Mouse (Mus musculus) CH12.LX (cell line): ENCODE measurements around the gene Prox1. TPM values are rescaled to one million over a fixed set of nuclear protein-coding genes. Genes with fewer than 3 reads are reported as not detected.

Source experiments
- DNase-seq: peaks from one replicate; pipeline ENCODE4 v3.0.0-alpha.2; 2013; ENCODE audit errors: extremely low read depth
- H3K27ac ChIP-seq: 2 replicates; pipeline ENCODE4 v1.5.1; 2012; ENCODE audit warnings: low read depth, mild to moderate bottlenecking, control low read depth, moderate library complexity; ENCODE audit not compliant: insufficient read depth
- H3K27me3 ChIP-seq: replicated peaks from 2 replicates; pipeline ENCODE3; 2012; ENCODE audit warnings: inconsistent platforms
- H3K36me3 ChIP-seq, 2 experiments: replicated peaks in 1 of 2; 2 replicates each; pipeline versions ENCODE3 to v1.6.1; 2012; ENCODE audit warnings: inconsistent platforms in 1 of 2, low read length in 1 of 2, mild to moderate bottlenecking in 1 of 2, mixed read lengths in 1 of 2, moderate library complexity in 1 of 2; ENCODE audit not compliant: control insufficient read depth in 1 of 2, insufficient read depth in 1 of 2
- H3K4me1 ChIP-seq, 2 experiments: 2 replicates each; pipeline ENCODE4 v1.6.1; 2012; ENCODE audit warnings: inconsistent platforms in 1 of 2, moderate library complexity in 1 of 2; ENCODE audit not compliant: insufficient read depth in 2 of 2, control insufficient read depth in 1 of 2
- H3K4me2 ChIP-seq: 2 replicates; pipeline ENCODE4 v1.6.1; 2012; ENCODE audit warnings: low read depth, mild to moderate bottlenecking, control low read depth; ENCODE audit not compliant: poor library complexity, insufficient read depth, severe bottlenecking
- H3K4me3 ChIP-seq, 3 experiments: fragments of 150-350 bp in 1 of 3; sonication (generic) in 1 of 3; replicated peaks in 1 of 3; 2 replicates each; pipeline versions ENCODE3 to v1.5.1; 2011 to 2012; ENCODE audit warnings: low read depth in 2 of 3, low read length in 2 of 3, mild to moderate bottlenecking in 2 of 3, moderate library complexity in 2 of 3, control low read depth in 1 of 3, improper control_type of control experiment in 1 of 3, inconsistent platforms in 1 of 3, mixed read lengths in 1 of 3; ENCODE audit not compliant: poor library complexity in 1 of 3
- H3K79me2 ChIP-seq: replicated peaks from 2 replicates; pipeline ENCODE4 v1.6.1; 2012; ENCODE audit warnings: mild to moderate bottlenecking, moderate library complexity; ENCODE audit not compliant: control insufficient read depth, poor library complexity, insufficient read depth, severe bottlenecking; ENCODE audit errors: extremely low read depth
- H3K9ac ChIP-seq: 2 replicates; pipeline ENCODE4 v1.6.1; 2012; ENCODE audit warnings: low read depth, mild to moderate bottlenecking, control low read depth, moderate library complexity; ENCODE audit not compliant: insufficient read depth
- H3K9me3 ChIP-seq: replicated peaks from 2 replicates; pipeline ENCODE3; 2012; ENCODE audit warnings: low read length, inconsistent platforms, mixed read lengths
- CTCF ChIP-seq, 2 experiments: IDR thresholded peaks in 1 of 2; conservative IDR thresholded peaks in 1 of 2; 2 replicates each; pipeline ENCODE4 v1.5.1; 2011 to 2012; ENCODE audit warnings: low read depth in 2 of 2, low read length in 2 of 2, improper control_type of control experiment in 1 of 2, inconsistent platforms in 1 of 2, mild to moderate bottlenecking in 1 of 2, moderate library complexity in 1 of 2
- ELF1 ChIP-seq: IDR thresholded peaks from 2 replicates; pipeline ENCODE4 v1.6.1; 2014; ENCODE audit warnings: low read depth, mild to moderate bottlenecking, inconsistent platforms, low read length, improper control_type of control experiment
- EP300 ChIP-seq: IDR thresholded peaks from 2 replicates; pipeline ENCODE4 v1.6.1; 2011; ENCODE audit warnings: low read length, improper control_type of control experiment
- ETS1 ChIP-seq: conservative IDR thresholded peaks from 2 replicates; pipeline ENCODE4 v1.6.1; 2012; ENCODE audit warnings: low read depth, mild to moderate bottlenecking, inconsistent platforms, low read length, improper control_type of control experiment, moderate library complexity
- GABPA ChIP-seq: IDR thresholded peaks from 2 replicates; pipeline ENCODE4 v1.6.1; 2012; ENCODE audit warnings: low read depth, low read length, improper control_type of control experiment, inconsistent platforms; ENCODE audit not compliant: insufficient replicate concordance
- HCFC1 ChIP-seq: IDR thresholded peaks from 2 replicates; pipeline ENCODE4 v1.6.1; 2012; ENCODE audit warnings: low read depth, mild to moderate bottlenecking, inconsistent platforms, low read length, improper control_type of control experiment
- IRF4 ChIP-seq: IDR thresholded peaks from 2 replicates; pipeline ENCODE4 v1.6.1; 2014; ENCODE audit warnings: low read depth, mild to moderate bottlenecking, inconsistent platforms, low read length, improper control_type of control experiment
- JUN ChIP-seq: IDR thresholded peaks from 2 replicates; pipeline ENCODE4 v1.6.1; 2011; ENCODE audit warnings: low read depth, mild to moderate bottlenecking, low read length, improper control_type of control experiment, moderate library complexity; ENCODE audit not compliant: insufficient read depth
- JUND ChIP-seq: conservative IDR thresholded peaks from 2 replicates; pipeline ENCODE4 v1.6.1; 2011; ENCODE audit warnings: low read depth, low read length, improper control_type of control experiment
- MAFK ChIP-seq: IDR thresholded peaks from 2 replicates; pipeline ENCODE4 v1.6.1; 2011; ENCODE audit warnings: low read length, improper control_type of control experiment; ENCODE audit not compliant: insufficient replicate concordance
- MAX ChIP-seq: IDR thresholded peaks from 2 replicates; pipeline ENCODE4 v1.6.1; 2011; ENCODE audit warnings: low read length, improper control_type of control experiment
- MXI1 ChIP-seq: IDR thresholded peaks from 2 replicates; pipeline ENCODE4 v1.6.1; 2011; ENCODE audit warnings: mild to moderate bottlenecking, low read depth, low read length, improper control_type of control experiment
- MYC ChIP-seq: IDR thresholded peaks from 2 replicates; pipeline ENCODE4 v1.6.1; 2011; ENCODE audit warnings: low read depth, mild to moderate bottlenecking, improper control_type of control experiment, low read length
- NELFE ChIP-seq: IDR thresholded peaks from 2 replicates; pipeline ENCODE4 v1.6.1; 2011; ENCODE audit warnings: low read depth, low read length, improper control_type of control experiment
- NRF1 ChIP-seq: IDR thresholded peaks from 2 replicates; pipeline ENCODE4 v1.6.1; 2014; ENCODE audit warnings: low read depth, mild to moderate bottlenecking, inconsistent platforms, low read length, improper control_type of control experiment, moderate library complexity
- PAX5 ChIP-seq: IDR thresholded peaks from 2 replicates; pipeline ENCODE4 v1.6.1; 2012; ENCODE audit warnings: low read length, inconsistent platforms, mixed read lengths
- RAD21 ChIP-seq: IDR thresholded peaks from 2 replicates; pipeline ENCODE4 v1.6.1; 2011; ENCODE audit warnings: low read depth, mild to moderate bottlenecking, low read length, improper control_type of control experiment, moderate library complexity
- RCOR1 ChIP-seq: conservative IDR thresholded peaks from 2 replicates; pipeline ENCODE4 v1.6.1; 2012; ENCODE audit warnings: low read depth, mild to moderate bottlenecking, inconsistent platforms, low read length, improper control_type of control experiment
- SIN3A ChIP-seq: IDR thresholded peaks from 2 replicates; pipeline ENCODE4 v1.6.1; 2012; ENCODE audit warnings: low read length, improper control_type of control experiment, inconsistent platforms
- SMC3 ChIP-seq: IDR thresholded peaks from 2 replicates; pipeline ENCODE4 v1.6.1; 2011; ENCODE audit warnings: low read depth, low read length, improper control_type of control experiment
- TBP ChIP-seq: conservative IDR thresholded peaks from 2 replicates; pipeline ENCODE4 v1.6.1; 2011; ENCODE audit warnings: low read depth, low read length, improper control_type of control experiment
- TCF12 ChIP-seq: IDR thresholded peaks from 2 replicates; pipeline ENCODE4 v1.6.1; 2014; ENCODE audit warnings: low read depth, mild to moderate bottlenecking, inconsistent platforms, low read length, improper control_type of control experiment
- ZKSCAN1 ChIP-seq: IDR thresholded peaks from 2 replicates; pipeline ENCODE4 v1.6.1; 2012; ENCODE audit warnings: low read depth, inconsistent platforms, low read length, improper control_type of control experiment, borderline replicate concordance
- ZNF384 ChIP-seq: IDR thresholded peaks from 2 replicates; pipeline ENCODE4 v1.6.1; 2012; ENCODE audit warnings: low read depth, low read length, improper control_type of control experiment, inconsistent platforms
- dilution Hi-C: fragments of 300-500 bp; cut with MboI; formaldehyde crosslinking; loops from 2 replicates; pipeline ENCODE4 v1.14.3; 2020; ENCODE audit warnings: low sequenced_read_pairs; ENCODE audit not compliant: extremely low pct_unique_long_range_greater_than_20kb, extremely low pct_ligation_motif_present
- in situ Hi-C: fragments of 300-500 bp; cut with MboI; formaldehyde crosslinking; loops from 3 replicates; pipeline ENCODE4 v1.14.3; 2019; ENCODE audit warnings: low sequenced_read_pairs, low pct_ligation_motif_present, low pct_unique_long_range_greater_than_20kb, mixed read lengths
- polyA plus RNA-seq: library from polyadenylated mRNA; unstranded; fragments of >175 nt; gene quantifications from 2 replicates; pipeline ENCODE4 v1.2.1, GENCODE M21; 2012; ENCODE audit warnings: low read depth; ENCODE audit not compliant: insufficient read length
- total RNA-seq, 2 experiments: library from RNA; depleted of rRNA; stranded (reverse); fragments of 300-350 nt in 1 of 2; fragments of >200 nt in 1 of 2; gene quantifications; 2 replicates each; pipeline ENCODE4 v1.2.3; 2012 to 2014

The Prox1 gene
- total and polyA plus RNA-seq, 3 experiments, result 0.04 to 0.27 TPM; not detected in 1

- Histone ChIP-seq H3K9me3 (peaks cover 5% of the 10 kb centered on the region), H3K36me3 (no peaks in the 10 kb centered on the region), H3K27ac (no peak overlapping the region), H3K4me3 (no peak overlapping the region), H3K27me3 (peaks cover 60% of the 10 kb centered on the region), H3K9ac (no peak overlapping the region), H3K79me2 (no peaks in the 10 kb centered on the region), H3K4me1 (peaks cover 0 to 14% of the 10 kb centered on the region in 2 experiments; a peak in 2 of 4 replicates), H3K4me2 (no peak overlapping the region)
- dilution Hi-C loops (no loop called here), in situ Hi-C loops (no loop called here)
- TF ChIP-seq GABPA (no peak), CTCF (conservative IDR thresholded peaks at IDR 0.05 in 1 of 2, IDR thresholded peaks at IDR 0.05 in 1 of 2; ENCODE audit: low read depth in 2 of 2, low read length in 2 of 2) (no peak), MAFK (no peak), IRF4 (no peak), ETS1 (no peak), ZNF384 (no peak), RAD21 (no peak), TBP (no peak), ZKSCAN1 (no peak), MAX (no peak), TCF12 (no peak), JUND (no peak), NRF1 (no peak), SIN3A (no peak)
- DNase-seq, result no peak
Observed at GRCm38 (mm10) chr1:190165511-190165910, 5.0 kb downstream of the Prox1 start.

GRCm38 (mm10) chr1:190163471-190163870, 7.0 kb downstream of the Prox1 start:
- Histone ChIP-seq H3K36me3 (no peaks in the 10 kb centered on the region), H3K4me2 (no peak overlapping the region), H3K4me3 (no peak overlapping the region), H3K27me3 (peaks cover 56% of the 10 kb centered on the region), H3K27ac (no peak overlapping the region), H3K9ac (no peak overlapping the region), H3K4me1 (no peaks in the 10 kb centered on the region), H3K79me2 (no peaks in the 10 kb centered on the region), H3K9me3 (no peaks in the 10 kb centered on the region)
- in situ Hi-C loops (no loop called here), dilution Hi-C loops (no loop called here)
- no peak for TF ChIP-seq HCFC1
- no peak for TF ChIP-seq NRF1
- TF ChIP-seq TBP, result no peak
- no peak for TF ChIP-seq JUND
- no peak for TF ChIP-seq RAD21
- no peak for TF ChIP-seq GABPA
- no peak for TF ChIP-seq JUN
- no peak for TF ChIP-seq SIN3A
- no peak for TF ChIP-seq MYC
- no peak for TF ChIP-seq NELFE
- no peak for TF ChIP-seq MXI1
- TF ChIP-seq ELF1, result no peak
- no peak for TF ChIP-seq RCOR1
- no peak for TF ChIP-seq SMC3
- TF ChIP-seq EP300, result no peak
- TF ChIP-seq ZKSCAN1, result no peak
- TF ChIP-seq PAX5, result no peak
- no peak for TF ChIP-seq MAX
- no peak for DNase-seq
